Mouse (Mus musculus) layer of hippocampus, adult 18-20 months (tissue): Measurements from ENCODE around the gene Gsk3b. TPM values are rescaled to one million over a fixed set of nuclear protein-coding genes. Genes with fewer than 3 reads are reported as not detected.
A peak's percentile ranks its signal among the peaks of the same experiment; 100 is the strongest.
"Not testable (repeated sequence)": the region's sequence is repeated elsewhere in the genome, so short reads cannot be mapped to it uniquely, and the experiment has no call there.

Experiments used
- DNase-seq, 2 experiments: peaks; one replicate each; pipeline ENCODE4 v3.0.0; 2022; ENCODE audit warnings: low spot score in 2 of 2
- total RNA-seq, 2 experiments: library from RNA; stranded (reverse); gene quantifications; 2 replicates each; pipeline ENCODE4 v1.2.3; 2021

Gene Gsk3b
- total RNA-seq, 2 experiments from 2014 or later: 145 to 146 TPM

- DNase-seq: no peak
These were observed 92.6 kb downstream of the Gsk3b start for GRCm38 (mm10) chr16:38181421-38181820.

- no peak for DNase-seq
These were observed 96.0 kb downstream of the Gsk3b start for GRCm38 (mm10) chr16:38184657-38185269.

GRCm38 (mm10) chr16:38189952-38190351 lies 101.2 kb downstream of the Gsk3b start:
- peak in 1 of 2 experiments; percentile 46 for DNase-seq

GRCm38 (mm10) chr16:38190531-38190930 lies 101.7 kb downstream of the Gsk3b start:
- no peak for DNase-seq

GRCm38 (mm10) chr16:38191460-38191859 lies 102.7 kb downstream of the Gsk3b start:
- DNase-seq: no peak

GRCm38 (mm10) chr16:38192640-38193039 lies 103.8 kb downstream of the Gsk3b start:
- no peak for DNase-seq

- peak; percentile 52 to 84 for DNase-seq
These were observed 108.5 kb downstream of the Gsk3b start for GRCm38 (mm10) chr16:38197299-38197698.

- DNase-seq: no peak
These were observed 116.5 kb downstream of the Gsk3b start for GRCm38 (mm10) chr16:38205272-38205671.

- not testable (repeated sequence) for DNase-seq
These were observed 133.7 kb downstream of the Gsk3b start for GRCm38 (mm10) chr16:38222491-38222890.

- DNase-seq: no peak
These were observed 148.3 kb downstream of the Gsk3b start for GRCm38 (mm10) chr16:38236936-38237585.

- DNase-seq: peak in 1 of 2 experiments; percentile 46
These were observed 150.9 kb downstream of the Gsk3b start for GRCm38 (mm10) chr16:38239729-38240128.

GRCm38 (mm10) chr16:38240167-38240566 lies 151.4 kb downstream of the Gsk3b start:
- no peak for DNase-seq

GRCm38 (mm10) chr16:38244111-38244510 lies 155.3 kb downstream of the Gsk3b start:
- no peak for DNase-seq

GRCm38 (mm10) chr16:38245379-38245778 lies 156.6 kb downstream of the Gsk3b start:
- no peak for DNase-seq

GRCm38 (mm10) chr16:38245849-38246585 lies 157.2 kb downstream of the Gsk3b start:
- no peak for DNase-seq

GRCm38 (mm10) chr16:38248331-38248961 lies 159.6 kb downstream of the Gsk3b start:
- no peak for DNase-seq

- no peak for DNase-seq
These were observed 161.7 kb downstream of the Gsk3b start for GRCm38 (mm10) chr16:38250467-38250866.

- no peak for DNase-seq
These were observed 165.2 kb downstream of the Gsk3b start for GRCm38 (mm10) chr16:38254001-38254400.

- DNase-seq: no peak
These were observed 166.3 kb downstream of the Gsk3b start for GRCm38 (mm10) chr16:38255107-38255506.

- DNase-seq: no peak
These were observed 167.1 kb downstream of the Gsk3b start for GRCm38 (mm10) chr16:38255927-38256326.

GRCm38 (mm10) chr16:38271601-38272000 lies 182.8 kb downstream of the Gsk3b start:
- DNase-seq: no peak

GRCm38 (mm10) chr16:38272483-38272882 lies 183.7 kb downstream of the Gsk3b start:
- DNase-seq: no peak
